Mouse (Mus musculus): ENCODE measurements around the gene Cop1. TPM values are rescaled to one million over a fixed set of nuclear protein-coding genes. Genes with fewer than 3 reads are reported as not detected.

Gene Cop1
- total RNA-seq, 2 experiments from 2014 or later, result 123 to 124 TPM

- intact Hi-C loops (cut with DNase I), result no loop called here
- no peak for DNase-seq
These were observed 49.7 kb downstream of the Cop1 start for GRCm38 (mm10) chr1:159281861-159282260.

- intact Hi-C loops (cut with DNase I), result no loop called here
- DNase-seq, result no peak
These were observed 54.7 kb downstream of the Cop1 start for GRCm38 (mm10) chr1:159286833-159287232.

GRCm38 (mm10) chr1:159290219-159290618 is 58.1 kb downstream of the Cop1 start:
- DNase-seq, result no peak
- intact Hi-C loops (cut with DNase I), result no loop called here

GRCm38 (mm10) chr1:159290859-159291258 is 58.7 kb downstream of the Cop1 start:
- intact Hi-C loops (cut with DNase I), result no loop called here
- no peak for DNase-seq

GRCm38 (mm10) chr1:159301418-159302082 is 69.4 kb downstream of the Cop1 start:
- intact Hi-C loops (cut with DNase I), result no loop called here
- DNase-seq, result no peak

- no peak for DNase-seq
- intact Hi-C loops (cut with DNase I), result no loop called here
These were observed 81.5 kb downstream of the Cop1 start for GRCm38 (mm10) chr1:159313625-159314024.

- intact Hi-C loops (cut with DNase I), result no loop called here
These were observed 90.5 kb downstream of the Cop1 start for GRCm38 (mm10) chr1:159322586-159322985.

GRCm38 (mm10) chr1:159331008-159331407 is 98.9 kb downstream of the Cop1 start:
- intact Hi-C loops (cut with DNase I), result no loop called here
- no peak for DNase-seq

More at GRCm38 (mm10) chr1:159322586-159322985, 90.5 kb downstream of the Cop1 start:
- DNase-seq, result no peak

- intact Hi-C loops (cut with DNase I), result no loop called here
- no peak for DNase-seq
These were observed 102.0 kb downstream of the Cop1 start for GRCm38 (mm10) chr1:159334157-159334556.

- no peak for DNase-seq
These were observed 110.2 kb downstream of the Cop1 start for GRCm38 (mm10) chr1:159342355-159342754.

GRCm38 (mm10) chr1:159355027-159355570 is 123.0 kb downstream of the Cop1 start:
- peak; percentile 29 to 49 for DNase-seq
- intact Hi-C loops (cut with DNase I), result no loop called here

More at GRCm38 (mm10) chr1:159342355-159342754, 110.2 kb downstream of the Cop1 start:
- intact Hi-C loops (cut with DNase I), result no loop called here

- no peak for DNase-seq
- intact Hi-C loops (cut with DNase I), result no loop called here
These were observed 126.6 kb downstream of the Cop1 start for GRCm38 (mm10) chr1:159358713-159359112.

GRCm38 (mm10) chr1:159371881-159372390 is 139.8 kb downstream of the Cop1 start:
- DNase-seq, result no peak
- intact Hi-C loops (cut with DNase I), result no loop called here

- DNase-seq, result no peak
- intact Hi-C loops (cut with DNase I), result no loop called here
These were observed 150.1 kb downstream of the Cop1 start for GRCm38 (mm10) chr1:159382218-159382617.

GRCm38 (mm10) chr1:159382916-159383315 is 150.8 kb downstream of the Cop1 start:
- intact Hi-C loops (cut with DNase I), result no loop called here
- no peak for DNase-seq

- no peak for DNase-seq
- intact Hi-C loops (cut with DNase I), result no loop called here
These were observed 154.3 kb downstream of the Cop1 start for GRCm38 (mm10) chr1:159386458-159386857.

- intact Hi-C loops (cut with DNase I), result no loop called here
These were observed 156.5 kb downstream of the Cop1 start for GRCm38 (mm10) chr1:159388565-159389024.

GRCm38 (mm10) chr1:159390049-159390448 is 157.9 kb downstream of the Cop1 start:
- intact Hi-C loops (cut with DNase I), result loop anchor here (10.0 kb wide), 2 partner anchors 485 to 795 kb away; no protein-coding TSS in a partner anchor
- peak; percentile 71 to 85 for DNase-seq

More at GRCm38 (mm10) chr1:159388565-159389024, 156.5 kb downstream of the Cop1 start:
- DNase-seq, result no peak

GRCm38 (mm10) chr1:159392667-159393066 is 160.5 kb downstream of the Cop1 start:
- DNase-seq, result no peak
- intact Hi-C loops (cut with DNase I), result loop anchor here (10.0 kb wide), 2 partner anchors 482 to 792 kb away; no protein-coding TSS in a partner anchor

- intact Hi-C loops (cut with DNase I), result loop anchor here (10.0 kb wide), 2 partner anchors 482 to 792 kb away; no protein-coding TSS in a partner anchor
- peak; percentile 37 to 40 for DNase-seq
These were observed 161.1 kb downstream of the Cop1 start for GRCm38 (mm10) chr1:159393070-159393699.

GRCm38 (mm10) chr1:159393931-159394330 is 161.8 kb downstream of the Cop1 start:
- intact Hi-C loops (cut with DNase I), result loop anchor here (10.0 kb wide), 2 partner anchors 481 to 791 kb away; no protein-coding TSS in a partner anchor

More at GRCm38 (mm10) chr1:159393931-159394330, 161.8 kb downstream of the Cop1 start:
- DNase-seq, result no peak

Measured in heart, postnatal 14 days (tissue).